Mouse (Mus musculus): Measurements from ENCODE around the gene Fthl17b. TPM values are rescaled to one million over a fixed set of nuclear protein-coding genes. Genes with fewer than 3 reads are reported as not detected.
"Not testable (repeated sequence)": the region's sequence is repeated elsewhere in the genome, so short reads cannot be mapped to it uniquely, and the experiment has no call there.

Gene Fthl17b
- not detected for total RNA-seq (2022)

GRCm38 (mm10) chrX:8962875-8963274 is at the start of gene Fthl17b:
Gene Fthl17b (minus strand): TSS chrX:8962975.
- not testable (repeated sequence) for DNase-seq

DNA sequence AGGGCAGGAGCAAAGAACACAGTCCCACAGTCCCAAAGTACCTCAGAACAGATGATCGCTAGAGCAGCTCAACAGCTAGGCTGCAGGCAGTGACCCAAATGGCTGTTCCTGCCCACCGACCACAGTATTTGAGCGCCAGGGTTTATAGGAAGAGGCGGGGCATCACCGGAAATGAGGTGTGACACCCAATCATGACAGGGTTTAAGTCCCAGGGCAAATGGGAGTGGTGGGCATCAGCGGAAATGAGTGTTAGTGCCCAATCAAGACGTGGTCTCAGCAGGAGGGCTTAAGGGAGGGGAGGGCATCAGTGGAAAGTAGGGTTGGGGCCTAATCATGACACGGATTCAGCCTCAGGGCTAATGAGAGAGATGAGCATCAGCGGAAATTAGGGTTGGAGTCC is 23.9 kb upstream of the Fthl17b start, which contains the start of gene Fthl17d:
Fthl17d (minus strand) TSS at position 101 of the 400 bp plus-strand sequence.
- not testable (repeated sequence) for DNase-seq

DNA sequence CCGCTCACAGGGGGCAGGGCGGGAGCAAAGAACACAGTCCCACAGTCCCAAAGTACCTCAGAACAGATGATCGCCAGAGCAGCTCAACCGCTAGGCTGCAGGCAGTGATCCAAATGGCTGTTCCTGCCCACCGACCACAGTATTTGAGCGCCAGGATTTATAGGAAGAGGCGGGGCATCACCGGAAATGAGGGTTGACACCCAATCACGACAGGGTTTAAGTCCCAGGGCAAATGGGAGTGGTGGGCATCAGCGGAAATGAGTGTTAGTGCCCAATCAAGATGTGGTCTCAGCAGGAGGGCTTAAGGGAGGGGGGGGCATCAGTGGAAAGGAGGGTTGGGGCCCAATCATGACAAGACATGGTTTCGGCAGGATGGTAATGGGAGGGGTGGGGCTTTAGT is 13.7 kb upstream of the Fthl17b start, which contains the start of gene Fthl17c:
Fthl17c (minus strand) TSS at position 101 of the 400 bp plus-strand sequence.
- not testable (repeated sequence) for DNase-seq

DNA sequence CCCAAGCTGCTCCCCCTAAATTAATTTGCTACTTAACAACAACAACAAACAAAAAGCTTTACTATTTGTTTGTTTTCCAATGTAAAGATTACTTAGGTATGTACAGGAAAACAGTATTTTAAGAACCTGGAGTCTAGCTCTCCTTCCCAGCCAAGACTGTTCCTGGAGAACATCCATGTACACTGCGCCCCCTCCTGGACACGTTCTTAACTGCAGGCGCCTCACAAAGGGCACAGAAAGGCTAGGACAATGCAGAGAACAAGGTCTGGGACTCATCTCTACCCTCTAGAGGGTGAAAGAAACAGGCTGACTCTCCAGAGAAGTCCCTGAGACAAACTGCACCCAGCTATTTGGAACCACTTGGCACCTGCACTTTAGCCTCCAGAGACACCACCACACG is 1.8 kb upstream of the Fthl17b start:
- not testable (repeated sequence) for DNase-seq

DNA sequence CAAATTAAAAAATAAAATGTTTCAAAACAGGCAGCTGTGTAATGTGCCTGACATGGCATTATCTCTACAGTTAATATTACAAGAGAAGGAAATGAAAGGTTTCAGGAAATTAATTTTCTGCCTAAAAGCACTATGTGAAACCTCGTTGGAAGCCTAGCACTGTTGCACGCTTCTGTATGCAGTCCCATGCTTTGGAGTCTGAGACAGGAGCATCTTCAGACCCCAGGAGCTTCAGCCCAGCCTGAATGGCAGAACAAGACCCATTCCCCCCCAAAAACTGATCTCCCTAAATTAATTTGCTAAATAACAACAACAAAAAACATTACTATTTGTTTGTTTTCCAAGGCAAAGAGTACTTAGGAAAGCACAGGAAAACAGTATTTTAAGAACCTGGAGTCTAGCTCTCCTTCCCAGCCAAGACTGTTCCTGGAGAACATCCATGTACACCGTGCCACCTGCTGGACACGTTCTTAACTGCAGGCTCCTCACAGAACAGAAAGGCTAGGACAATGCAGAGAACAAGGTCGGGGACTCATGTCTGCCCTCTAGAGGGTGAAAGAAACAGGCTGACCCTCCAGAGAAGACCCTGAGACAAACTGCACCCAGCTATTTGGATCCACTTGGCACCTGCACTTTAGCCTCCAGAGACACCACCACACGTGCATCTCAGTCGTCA is 14.5 kb downstream of the Fthl17b start:
- DNase-seq = peak; percentile 56

DNA sequence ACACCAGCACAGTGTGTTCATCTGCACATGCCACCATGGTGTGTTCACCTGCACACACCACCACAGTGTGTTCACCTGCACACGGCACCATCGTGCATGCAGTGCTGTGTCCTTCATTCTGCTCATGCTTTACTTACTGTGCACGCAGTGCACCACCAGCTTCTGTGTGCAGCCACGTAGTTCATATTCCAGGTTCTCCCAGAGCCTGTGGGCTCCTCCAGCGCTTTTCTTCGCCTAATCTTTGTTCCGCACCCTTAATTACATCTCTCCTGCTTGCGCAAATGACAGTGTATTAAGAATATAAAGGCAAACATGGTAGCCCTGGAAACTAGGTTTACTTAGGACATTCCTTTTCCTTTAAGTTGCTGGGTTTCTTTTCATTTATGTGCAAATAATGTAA is 18.7 kb downstream of the Fthl17b start:
- no peak for DNase-seq

GRCm38 (mm10) chrX:8927308-8927707 is 35.5 kb downstream of the Fthl17b start:
- DNase-seq = no peak

DNA sequence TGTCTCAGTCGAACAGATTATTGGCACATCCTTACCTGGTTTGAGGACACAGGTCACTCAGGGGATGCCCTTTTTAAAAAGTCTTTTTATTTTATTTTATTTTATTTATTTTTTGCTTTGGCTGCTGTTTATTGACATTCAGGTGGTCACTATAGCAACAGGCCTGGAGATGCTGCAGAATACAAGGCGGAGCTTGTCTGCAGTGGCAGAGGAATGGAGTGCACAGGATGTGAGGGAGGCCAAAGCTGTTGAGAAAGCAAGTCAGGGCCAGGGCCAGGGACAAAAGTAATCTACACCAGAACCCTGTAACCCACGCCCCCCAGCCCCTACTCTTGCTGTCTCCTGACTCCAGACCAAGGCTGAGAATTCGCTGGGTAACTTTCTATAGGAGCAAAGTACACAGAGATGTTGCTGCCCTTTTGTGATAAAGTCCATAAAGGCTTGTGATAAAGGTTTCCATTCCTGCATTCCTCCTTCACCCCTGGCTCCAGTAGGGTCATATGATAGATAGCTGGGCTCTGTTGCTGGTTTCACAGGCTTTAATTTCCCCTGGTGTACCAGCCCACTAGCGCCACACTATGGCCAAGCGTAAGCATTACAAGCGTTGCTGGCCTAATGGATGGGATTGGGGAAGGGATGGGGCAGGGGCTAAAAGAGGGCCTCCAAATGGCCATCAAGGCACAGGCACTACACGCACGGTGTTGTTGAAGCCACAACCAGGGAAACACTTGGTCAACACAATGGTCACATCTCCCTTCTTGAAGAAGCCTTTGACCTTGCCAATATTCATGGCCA is 40.8 kb downstream of the Fthl17b start:
- no peak for DNase-seq

DNA sequence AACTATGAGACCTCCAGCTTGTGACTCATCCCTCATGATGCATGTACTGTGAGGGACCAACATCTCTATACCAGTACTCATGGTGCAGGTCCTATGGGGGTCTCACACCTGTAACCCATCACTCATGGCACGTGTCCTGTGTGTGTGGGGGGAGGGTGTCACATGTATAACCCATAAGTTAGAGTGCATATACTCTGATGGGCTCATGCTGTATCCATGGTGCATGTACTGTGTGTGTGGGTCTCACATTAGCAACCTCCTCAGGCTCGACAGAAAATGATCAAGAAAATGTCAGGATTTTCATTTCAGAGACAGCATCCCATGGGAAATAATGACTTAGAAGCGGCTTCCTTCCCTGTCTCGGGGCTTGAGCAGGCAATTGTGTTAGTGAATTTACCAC is 41.7 kb downstream of the Fthl17b start:
- no peak for DNase-seq

Other genes starting within 250 kb of the Fthl17b start
- gene Ssx9, start 214.5 kb downstream of the Fthl17b start, total RNA-seq (2022) = not detected
- gene Ssxb5, start 159.3 kb downstream of the Fthl17b start, total RNA-seq (2022) = not detected
- not detected for gene Gm6592, start 119.0 kb downstream of the Fthl17b start, total RNA-seq (2022)
- gene Gm5751, start 88.7 kb downstream of the Fthl17b start, total RNA-seq (2022) = not detected
- 10 to 100 TPM; 11.7 to 13.7 (median 13.1) TPM for gene B630019K06Rik, start 70.6 kb downstream of the Fthl17b start, total RNA-seq (2022)
- gene Fthl17c, start 13.6 kb upstream of the Fthl17b start, total RNA-seq (2022) = not detected
- not detected for gene Fthl17d, start 23.8 kb upstream of the Fthl17b start, total RNA-seq (2022)
- gene Fthl17e, start 70.5 kb upstream of the Fthl17b start, total RNA-seq (2022) = not detected
- gene Fthl17f, start 100.0 kb upstream of the Fthl17b start, total RNA-seq (2022) = not detected
- gene 4930402K13Rik, start 141.6 kb upstream of the Fthl17b start, total RNA-seq (2022) = not detected
- gene Lancl3, start 236.9 kb upstream of the Fthl17b start, total RNA-seq (2022) = 1 to 10 TPM; 2.3 to 4.9 (median 3.8) TPM

Data from adrenal gland, adult 8-10 months (tissue).